Mouse (Mus musculus) kidney, adult 2 months (tissue): ENCODE data around the gene Mybbp1a. TPM values are rescaled to one million over a fixed set of nuclear protein-coding genes. Genes with fewer than 3 reads are reported as not detected.
A peak's percentile ranks its signal among the peaks of the same experiment; 100 is the strongest.

Experiments used
- DNase-seq: peaks from one replicate; pipeline ENCODE4 v3.0.0; 2021
- H3K27ac ChIP-seq: fragments of 200-500 bp; 2 replicates; pipeline ENCODE4 v1.5.1; 2012; ENCODE audit warnings: low read depth, low read length, control low read depth, inconsistent platforms; ENCODE audit not compliant: insufficient read depth
- H3K27me3 ChIP-seq: fragments of 200-500 bp; replicated peaks from 2 replicates; pipeline ENCODE4 v1.6.1; 2012; ENCODE audit warnings: mild to moderate bottlenecking, moderate library complexity, low read length, inconsistent platforms; ENCODE audit not compliant: control insufficient read depth, insufficient read depth
- H3K36me3 ChIP-seq: fragments of 200-500 bp; 2 replicates; pipeline ENCODE4 v1.6.1; 2012; ENCODE audit warnings: mild to moderate bottlenecking, moderate library complexity, low read length, inconsistent platforms; ENCODE audit not compliant: control insufficient read depth, insufficient read depth
- H3K4me1 ChIP-seq: fragments of 200-500 bp; 2 replicates; pipeline ENCODE4 v1.6.1; 2011; ENCODE audit warnings: low read length; ENCODE audit not compliant: control insufficient read depth, insufficient read depth
- H3K4me3 ChIP-seq: fragments of 200-500 bp; 2 replicates; pipeline ENCODE4 v1.5.1; 2011; ENCODE audit warnings: mild to moderate bottlenecking, low read depth, low read length, control low read depth; ENCODE audit not compliant: insufficient read depth
- CTCF ChIP-seq: fragments of 200-500 bp; conservative IDR thresholded peaks from 2 replicates; pipeline ENCODE4 v1.5.1; 2011; ENCODE audit warnings: low read depth, mild to moderate bottlenecking, control low read depth, low read length, moderate library complexity, mixed read lengths; ENCODE audit not compliant: insufficient read depth, insufficient read length
- POLR2A ChIP-seq: fragments of 200-500 bp; IDR thresholded peaks from one replicate; pipeline ENCODE4 v1.6.1; 2011; ENCODE audit warnings: low read depth, low read length, control low read depth
- WGBS: fragments of 180-500 bp; shearing (Covaris S2); methylation state at CpG from one replicate; pipeline ENCODE4 v1.1.7; 2018; 5-methylcytosine and 5-hydroxymethylcytosine counted together
- polyA plus RNA-seq: library from polyadenylated mRNA; depleted of rRNA; stranded (reverse); fragments of >200 nt; gene quantifications from 2 replicates; pipeline ENCODE4 v1.2.3, GENCODE M21; 2012; rRNA removed

Mybbp1a gene
- polyA plus RNA-seq = 27.0 and 28.6 TPM in 2 replicates

DNA sequence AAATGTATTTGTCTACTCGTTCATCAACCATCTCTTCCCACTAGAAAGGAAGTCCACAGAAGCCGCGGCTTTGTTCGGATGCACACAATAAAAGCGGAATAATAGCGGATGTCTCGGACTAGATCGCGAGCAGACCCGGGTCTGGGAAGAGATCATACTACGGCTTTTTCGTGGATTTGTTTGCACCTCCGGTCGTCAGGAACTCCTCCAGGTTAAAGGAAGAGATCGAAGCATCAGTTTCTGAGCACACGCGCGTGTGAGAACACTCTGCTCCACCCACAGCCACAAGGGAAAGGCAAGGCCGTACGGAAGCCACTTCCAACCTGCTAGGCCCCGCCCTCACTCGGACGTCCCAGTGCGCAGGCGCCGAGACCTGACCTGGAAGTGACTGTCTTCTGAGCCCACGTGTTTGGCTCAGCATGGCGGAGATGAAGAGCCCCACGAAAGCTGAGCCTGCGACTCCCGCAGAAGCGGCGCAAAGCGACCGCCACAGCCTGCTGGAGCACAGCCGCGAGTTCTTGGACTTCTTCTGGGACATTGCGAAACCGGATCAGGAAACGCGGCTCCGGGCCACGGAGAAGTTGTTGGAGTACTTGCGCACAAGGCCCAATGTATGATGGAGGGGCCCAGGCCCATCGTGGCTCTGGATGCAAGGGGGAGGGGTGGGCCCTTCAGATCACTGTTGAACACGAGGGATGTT is at the start of gene Mybbp1a:
TSS of gene Mybbp1a (plus strand) at position 391 of the 700 bp plus-strand sequence.
- no peak for TF ChIP-seq CTCF
- peak; percentile 91 for TF ChIP-seq POLR2A
- DNase-seq = peak; percentile 99
- H3K36me3 ChIP-seq = no peaks in the 10 kb centered on the region
- peak within 1 kb of the TSS; percentile 63 for H3K27ac ChIP-seq
- H3K4me1 ChIP-seq = peaks cover 19% of the 10 kb centered on the region
- WGBS = under 1% methylated on average over 46 of the region's 46 CpGs
- H3K4me3 ChIP-seq = peak within 1 kb of the TSS; percentile 84
- no peaks in the 10 kb centered on the region for H3K27me3 ChIP-seq

DNA sequence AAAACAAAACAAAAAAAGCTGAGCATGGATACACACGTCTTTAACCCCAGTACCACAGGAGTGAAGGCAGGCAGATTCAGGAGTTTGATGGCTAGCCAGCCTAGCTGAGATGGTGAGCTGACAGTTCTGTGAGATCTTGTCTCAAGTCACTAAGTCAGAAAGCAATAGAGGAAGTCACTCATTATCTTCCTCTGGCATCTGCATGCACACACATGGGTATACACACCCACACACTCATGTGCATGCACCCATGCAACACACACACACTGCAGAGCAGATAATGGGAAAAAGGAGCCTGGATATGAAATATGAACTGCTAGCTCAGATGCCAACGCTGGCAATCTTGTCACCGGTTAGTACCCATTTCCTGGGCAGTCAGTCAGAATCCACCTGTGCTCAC is 47.9 kb upstream of the Mybbp1a start:
- H3K4me3 ChIP-seq = no peak overlapping the region
- H3K4me1 ChIP-seq = no peaks in the 10 kb centered on the region
- TF ChIP-seq POLR2A (no peak), CTCF (no peak)
- no peaks in the 10 kb centered on the region for H3K27me3 ChIP-seq
- DNase-seq = no peak
- H3K27ac ChIP-seq = no peak overlapping the region
- peaks cover 2% of the 10 kb centered on the region; the same call in 1 of the 2 replicates for H3K36me3 ChIP-seq
- WGBS = 68% methylated on average over 3 of the region's 3 CpGs

DNA sequence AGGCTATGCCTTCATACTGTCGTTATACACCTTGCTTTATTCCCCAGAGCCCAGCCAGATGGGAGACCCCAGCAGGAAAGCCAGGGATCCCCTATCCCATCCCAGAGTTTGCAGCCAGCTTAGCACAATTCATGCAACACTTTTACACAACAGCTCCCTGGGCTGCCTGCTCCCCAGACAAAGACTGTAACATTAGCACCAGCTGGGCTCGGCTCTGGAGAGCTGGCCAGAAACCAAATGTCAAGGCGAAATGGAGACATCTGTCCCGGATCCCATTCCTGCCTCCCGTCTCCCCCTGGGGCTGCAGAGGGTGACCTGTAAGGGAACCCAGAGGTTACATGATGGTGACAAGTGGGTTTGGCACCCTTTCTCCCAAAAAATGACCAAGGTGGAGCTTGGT is 47.5 kb upstream of the Mybbp1a start:
- WGBS = 42% methylated on average over 5 of the region's 5 CpGs
- no peak for DNase-seq
- no peak overlapping the region for H3K27ac ChIP-seq

DNA sequence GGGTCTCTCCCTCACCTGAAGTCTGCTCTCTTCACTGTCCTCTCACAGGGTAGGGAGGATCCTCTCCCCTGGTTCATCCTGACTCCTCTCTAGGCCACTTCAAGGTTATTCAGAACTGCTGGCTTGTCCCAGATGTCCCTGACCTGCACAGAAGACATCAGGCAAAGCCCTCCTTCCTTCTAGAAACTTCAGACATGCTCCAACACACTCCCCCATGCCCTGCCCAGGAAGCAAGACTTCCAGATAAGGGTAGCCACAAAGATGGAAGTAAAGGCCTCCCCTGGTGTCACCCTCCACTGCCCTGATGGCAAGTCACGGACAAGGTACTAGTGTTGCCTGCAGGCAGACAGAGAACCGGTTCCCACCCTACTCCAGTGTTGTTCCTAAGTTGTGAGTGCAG is 46.5 kb upstream of the Mybbp1a start:
- no peaks in the 10 kb centered on the region for H3K4me1 ChIP-seq
- DNase-seq = no peak
- no peak overlapping the region for H3K27ac ChIP-seq
- H3K36me3 ChIP-seq = peaks cover 2% of the 10 kb centered on the region; the same call in 1 of the 2 replicates
- no peak overlapping the region for H3K4me3 ChIP-seq
- TF ChIP-seq POLR2A (no peak), CTCF (no peak)
- 63% methylated on average over 2 of the region's 2 CpGs for WGBS
- no peaks in the 10 kb centered on the region for H3K27me3 ChIP-seq

More for the DNA sequence above, 47.5 kb upstream of the Mybbp1a start:
- Histone ChIP-seq H3K4me1 (no peaks in the 10 kb centered on the region), H3K27me3 (no peaks in the 10 kb centered on the region), H3K4me3 (no peak overlapping the region), H3K36me3 (peaks cover 2% of the 10 kb centered on the region; the same call in 1 of the 2 replicates)
- TF ChIP-seq POLR2A (no peak), CTCF (no peak)

DNA sequence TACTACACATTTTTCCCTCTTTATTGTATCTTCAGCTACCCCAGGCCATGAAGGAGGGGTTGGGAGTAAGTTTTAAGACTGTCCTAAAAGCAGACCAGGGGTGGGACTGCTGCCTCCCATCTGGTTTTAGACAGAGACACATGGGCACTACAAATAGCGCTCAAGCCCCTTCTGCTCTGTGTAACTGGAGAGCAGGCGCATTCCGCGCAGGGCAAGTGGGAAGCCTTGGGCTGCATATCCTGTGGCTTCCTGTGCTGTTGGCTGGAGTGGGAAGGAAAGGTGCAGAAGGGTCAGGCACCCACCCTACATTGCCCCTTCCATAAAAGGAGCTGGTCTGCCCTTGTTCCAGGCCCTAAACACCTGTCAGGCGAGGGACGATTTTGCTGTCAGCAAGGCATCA is 45.5 kb upstream of the Mybbp1a start:
- no peak overlapping the region for H3K27ac ChIP-seq
- 85% methylated on average over 6 of the region's 6 CpGs for WGBS

DNA sequence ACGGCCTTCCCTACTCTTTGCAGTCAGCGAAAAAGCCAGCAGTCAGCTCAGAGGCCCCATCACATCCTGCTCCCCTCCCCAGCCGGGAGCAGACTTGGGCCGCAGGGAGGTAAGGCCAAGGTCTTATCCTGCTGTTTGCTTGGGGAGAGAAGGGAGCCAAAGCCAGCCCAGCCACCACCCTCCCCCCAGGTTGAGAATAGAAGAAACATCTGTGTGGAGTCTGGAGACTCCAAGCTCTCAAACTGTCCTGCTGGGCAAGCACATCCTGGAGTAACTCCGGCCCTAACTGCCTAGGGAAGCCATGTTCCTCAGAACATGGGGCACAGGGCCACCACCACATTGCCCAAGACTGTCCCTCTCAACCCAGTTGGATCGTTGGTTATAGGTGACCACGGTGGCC is 44.5 kb upstream of the Mybbp1a start:
- DNase-seq = no peak
- H3K4me3 ChIP-seq = no peak overlapping the region
- no peak overlapping the region for H3K27ac ChIP-seq
- no peaks in the 10 kb centered on the region for H3K36me3 ChIP-seq
- 72% methylated on average over 7 of the region's 7 CpGs for WGBS
- H3K4me1 ChIP-seq = peaks cover 6% of the 10 kb centered on the region
- TF ChIP-seq CTCF = no peak
- TF ChIP-seq POLR2A = no peak
- H3K27me3 ChIP-seq = no peaks in the 10 kb centered on the region

More for the DNA sequence above, 45.5 kb upstream of the Mybbp1a start:
- H3K27me3 ChIP-seq = no peaks in the 10 kb centered on the region
- H3K4me3 ChIP-seq = no peak overlapping the region
- DNase-seq = no peak
- TF ChIP-seq POLR2A (no peak), CTCF (no peak)
- no peaks in the 10 kb centered on the region for H3K4me1 ChIP-seq
- H3K36me3 ChIP-seq = no peaks in the 10 kb centered on the region

DNA sequence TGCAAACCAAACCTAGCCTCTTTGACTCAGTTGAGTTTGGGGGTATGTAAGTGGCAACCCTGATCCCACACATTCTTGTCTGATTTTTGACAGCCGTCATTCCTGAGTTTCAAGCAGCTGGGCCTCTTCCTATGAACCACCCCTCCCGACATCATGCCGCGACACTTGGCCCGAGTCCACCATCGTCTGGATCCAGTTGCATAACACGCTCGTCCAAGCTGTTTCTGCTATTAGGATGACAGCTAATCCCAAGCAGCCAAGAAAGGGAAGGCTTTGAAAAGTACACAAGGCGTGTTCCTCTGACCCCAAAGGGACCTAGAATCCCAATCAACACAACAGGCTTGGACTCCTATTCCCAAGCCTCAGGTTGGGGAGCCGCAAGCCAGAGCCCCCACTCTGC is 44.1 kb upstream of the Mybbp1a start:
- Histone ChIP-seq H3K4me3 (no peak overlapping the region), H3K4me1 (peaks cover 10% of the 10 kb centered on the region), H3K36me3 (no peaks in the 10 kb centered on the region), H3K27me3 (no peaks in the 10 kb centered on the region), H3K27ac (no peak overlapping the region)
- peak; percentile 61 for DNase-seq
- WGBS = 44% methylated on average over 10 of the region's 10 CpGs
- TF ChIP-seq POLR2A (no peak), CTCF (no peak)
